Mouse (Mus musculus) stomach, postnatal 0 days (tissue): ENCODE measurements at regions not wholly inside any gene's neighbourhood (a gene's known extent, or its start where the extent isn't known, plus 50 kb on each side); places are given as distances from the start of the nearest gene placed in this dataset.

Experiments used
- CTCF ChIP-seq: IDR thresholded peaks from 2 replicates; pipeline ENCODE4 v1.5.1; 2016; ENCODE audit warnings: antibody characterized with exemption, low read depth, mild to moderate bottlenecking, moderate library complexity
- EP300 ChIP-seq: optimal IDR thresholded peaks from 2 replicates; pipeline ENCODE3; 2016; ENCODE audit warnings: antibody characterized with exemption

GRCm38 (mm10) chr13:106562161-106562560, 374.6 kb downstream of the Ipo11 start:
- TF ChIP-seq EP300 (no peak), CTCF (no peak)
